Mouse (Mus musculus) embryonic facial prominence, embryonic 15.5 days (tissue): ENCODE results near the gene Lasp1. TPM values are rescaled to one million over a fixed set of nuclear protein-coding genes. Genes with fewer than 3 reads are reported as not detected.
A peak's percentile ranks its signal among the peaks of the same experiment; 100 is the strongest.

Experiments
- ATAC-seq: fragments of 200-750 bp; cut with Nextera tagmentation; 2 replicates; pipeline ENCODE4 v1.8.0; 2017; ENCODE audit warnings: low read depth, moderate TSS enrichment; ENCODE audit not compliant: insufficient number of reproducible peaks, low FRiP score, low TSS enrichment
- H3K27ac ChIP-seq: fragments of 300-500 bp; sonication (generic); replicated peaks from 2 replicates; pipeline ENCODE4 v1.5.1; 2015; ENCODE audit warnings: mild to moderate bottlenecking, inconsistent platforms
- H3K27me3 ChIP-seq: fragments of 300-500 bp; sonication (generic); 2 replicates; pipeline ENCODE4 v1.6.1; 2015; ENCODE audit warnings: inconsistent platforms
- H3K36me3 ChIP-seq: fragments of 300-500 bp; sonication (generic); 2 replicates; pipeline ENCODE4 v1.6.1; 2015; ENCODE audit warnings: mild to moderate bottlenecking, inconsistent platforms
- H3K4me1 ChIP-seq: fragments of 300-500 bp; sonication (generic); 2 replicates; pipeline ENCODE4 v1.6.1; 2015; ENCODE audit warnings: inconsistent platforms
- H3K4me2 ChIP-seq: fragments of 300-500 bp; sonication (generic); replicated peaks from 2 replicates; pipeline ENCODE4 v1.6.1; 2015; ENCODE audit warnings: mild to moderate bottlenecking, inconsistent platforms
- H3K4me3 ChIP-seq: fragments of 300-500 bp; sonication (generic); replicated peaks from 2 replicates; pipeline ENCODE4 v1.5.1; 2015; ENCODE audit warnings: mild to moderate bottlenecking, inconsistent platforms
- H3K9ac ChIP-seq: fragments of 300-500 bp; sonication (generic); 2 replicates; pipeline ENCODE4 v1.6.1; 2015; ENCODE audit warnings: inconsistent platforms
- H3K9me3 ChIP-seq: fragments of 300-500 bp; sonication (generic); replicated peaks from 2 replicates; pipeline ENCODE4 v1.6.1; 2016; ENCODE audit warnings: inconsistent platforms
- WGBS: fragments of 180-500 bp; shearing (Covaris S2); methylation state at CpG from one replicate; pipeline ENCODE4 v1.1.7; 2015; 5-methylcytosine and 5-hydroxymethylcytosine counted together
- polyA plus RNA-seq: library from polyadenylated mRNA; unstranded; fragments of >200 nt; fragmentation: Nextera tagmentation; extraction: Ambion mirVana; gene quantifications from 2 replicates; pipeline ENCODE4 v1.2.1, GENCODE M21; 2015

Gene Lasp1
- polyA plus RNA-seq, 1 experiment from 2014 or later: 117 TPM

DNA sequence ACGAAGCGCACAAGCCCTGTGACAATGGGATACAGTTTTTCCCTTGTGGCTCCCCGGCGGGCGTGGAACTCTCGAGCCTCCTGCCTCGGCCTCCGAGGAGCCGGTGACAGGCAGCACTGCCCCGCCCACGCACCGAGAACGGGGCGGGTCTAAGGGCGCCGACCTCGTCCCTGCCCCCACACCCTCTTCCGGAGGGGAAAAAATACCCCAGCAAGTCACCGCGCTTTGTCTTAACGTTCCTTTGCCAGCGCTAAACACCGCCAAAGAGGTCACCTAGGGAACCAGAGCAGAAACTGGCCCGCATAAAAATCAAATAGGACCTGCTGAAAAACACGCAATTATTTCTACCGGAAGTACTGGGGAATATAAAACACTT, 84.7 kb downstream of the Lasp1 start:
- Histone ChIP-seq H3K27ac (peak overlapping the region; percentile 83), H3K27me3 (no peaks in the 10 kb centered on the region), H3K9ac (peak overlapping the region; percentile 12; the same call in 1 of the 2 replicates), H3K4me3 (peak overlapping the region; percentile 56), H3K4me1 (no peaks in the 10 kb centered on the region), H3K9me3 (no peaks in the 10 kb centered on the region), H3K4me2 (peak overlapping the region; percentile 59), H3K36me3 (no peaks in the 10 kb centered on the region)
- WGBS: 5% methylated on average over 26 of the region's 26 CpGs
- no peak for ATAC-seq

DNA sequence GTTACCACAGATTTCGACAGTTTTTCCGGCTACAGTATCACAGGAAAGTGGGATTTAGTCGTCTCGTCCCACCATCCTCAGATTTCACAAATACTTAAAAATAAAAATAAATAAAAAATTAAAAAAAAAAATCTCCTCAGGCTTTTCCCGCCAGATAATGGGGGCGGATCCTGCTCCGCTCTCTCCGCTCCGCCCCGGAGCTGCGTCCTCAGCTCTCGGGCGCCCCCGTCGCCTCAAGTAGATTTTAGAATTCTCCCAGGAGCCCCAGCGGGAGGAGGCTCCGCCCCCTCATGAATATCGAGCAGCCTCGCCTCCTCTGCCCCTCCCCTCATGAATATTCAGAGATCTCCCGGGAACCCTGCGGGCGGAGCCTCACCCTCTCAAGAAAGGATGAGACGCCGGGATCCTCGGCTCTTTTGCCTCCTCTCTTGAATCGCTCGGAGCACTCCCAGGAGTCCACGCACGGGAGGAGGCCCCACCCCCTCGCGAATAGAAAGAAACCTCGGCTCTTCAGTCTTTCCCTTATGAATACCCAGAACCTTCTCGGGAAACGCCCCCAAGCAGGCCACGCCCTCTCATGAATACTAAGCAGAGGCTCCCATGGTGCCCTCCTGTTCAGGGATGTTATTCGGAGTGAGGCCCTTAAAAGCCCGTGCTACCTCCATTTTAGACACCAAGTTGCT, 85.3 kb downstream of the Lasp1 start, which contains the start of gene Fbxo47:
Gene Fbxo47 (minus strand): TSS at position 237 of the 683 bp plus-strand sequence.
- Histone ChIP-seq H3K9ac (peak within 1 kb of the TSS; percentile 23), H3K27ac (peak within 1 kb of the TSS; percentile 83), H3K9me3 (no peaks in the 10 kb centered on the region), H3K36me3 (no peaks in the 10 kb centered on the region), H3K4me1 (no peaks in the 10 kb centered on the region), H3K4me3 (peak within 1 kb of the TSS; percentile 56), H3K4me2 (peak within 1 kb of the TSS; percentile 59), H3K27me3 (no peaks in the 10 kb centered on the region)
- peak; percentile 97 for ATAC-seq
- WGBS: under 1% methylated on average over 37 of the region's 37 CpGs

DNA sequence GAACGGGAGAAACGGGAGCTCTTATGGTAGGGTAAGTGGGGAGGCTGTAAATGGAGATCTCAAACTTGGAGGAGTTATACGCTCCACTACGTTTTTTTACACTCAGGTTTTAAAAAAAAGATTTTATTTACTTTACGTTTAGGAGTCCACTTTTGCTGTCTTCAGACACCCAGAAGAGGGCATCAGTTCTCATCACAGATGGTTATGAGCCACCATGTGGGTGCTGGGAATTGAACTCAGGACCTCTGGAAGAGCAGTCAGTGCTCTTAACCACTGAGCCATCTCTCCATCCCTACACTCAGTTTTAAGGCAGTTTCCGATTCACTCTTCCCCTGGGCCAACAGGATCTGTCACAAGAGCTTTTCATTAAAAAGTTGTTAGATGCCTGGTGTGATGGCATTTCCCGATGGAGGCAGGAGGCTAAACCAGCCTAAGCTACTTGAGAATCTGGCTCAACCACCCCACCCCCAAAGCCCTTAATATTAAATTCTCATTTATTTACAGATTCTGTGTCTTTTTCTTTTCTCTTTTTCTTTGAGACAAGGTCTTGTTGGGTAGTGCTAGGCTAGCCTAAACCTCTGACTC, 85.9 kb downstream of the Lasp1 start:
- no peaks in the 10 kb centered on the region for H3K36me3 ChIP-seq
- H3K4me1 ChIP-seq: no peaks in the 10 kb centered on the region
- H3K4me2 ChIP-seq: peak overlapping the region; percentile 59
- no peaks in the 10 kb centered on the region for H3K27me3 ChIP-seq
- H3K9ac ChIP-seq: peak overlapping the region; percentile 23; the same call in 1 of the 2 replicates
- ATAC-seq: no peak
- 27% methylated on average over 7 of the region's 7 CpGs for WGBS
- H3K4me3 ChIP-seq: peak overlapping the region; percentile 56
- no peaks in the 10 kb centered on the region for H3K9me3 ChIP-seq
- H3K27ac ChIP-seq: peak overlapping the region; percentile 83

DNA sequence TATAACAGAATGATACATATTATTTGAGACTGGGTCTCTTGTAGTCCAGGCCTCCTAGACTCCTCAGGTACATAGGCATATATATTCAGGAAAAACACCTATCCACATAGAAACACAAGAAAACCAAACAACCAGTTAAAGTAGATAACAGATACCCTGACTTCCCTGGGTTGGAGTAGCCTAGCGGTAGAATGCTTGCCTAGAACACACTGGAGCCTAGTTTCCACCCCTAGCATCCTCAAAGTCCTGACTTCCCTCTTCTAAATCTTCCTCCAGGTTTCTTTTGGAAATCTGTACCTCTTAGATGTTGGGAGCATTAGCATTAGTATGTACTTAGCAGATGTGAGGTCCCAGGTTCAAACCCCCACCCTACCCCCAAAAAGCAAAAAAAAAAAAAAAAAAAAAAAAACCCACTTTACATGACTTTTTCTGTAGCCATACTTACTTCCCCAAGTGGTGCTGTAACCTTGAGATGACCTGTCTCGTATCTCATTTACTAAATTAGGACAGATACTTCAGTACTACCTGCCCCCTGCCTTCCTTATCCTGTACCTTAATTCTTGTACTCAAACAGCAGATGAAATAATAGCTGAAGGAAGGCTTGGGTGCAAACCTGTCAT, 86.6 kb downstream of the Lasp1 start:
- Histone ChIP-seq H3K9me3 (no peaks in the 10 kb centered on the region), H3K36me3 (no peaks in the 10 kb centered on the region), H3K4me1 (no peaks in the 10 kb centered on the region), H3K27ac (no peak overlapping the region), H3K4me3 (no peak overlapping the region), H3K27me3 (no peaks in the 10 kb centered on the region), H3K9ac (no peak overlapping the region), H3K4me2 (no peak overlapping the region)
- ATAC-seq: no peak
- 97% methylated on average over 2 of the region's 2 CpGs for whole genome bisulfite sequencing

Other genes starting within 250 kb of the Lasp1 start
- gene Srcin1, start 222.8 kb upstream of the Lasp1 start, polyA plus RNA-seq: 2.0 and 2.2 TPM in 2 replicates
- gene Epop, start 169.3 kb upstream of the Lasp1 start, polyA plus RNA-seq: 3.7 and 4.3 TPM in 2 replicates
- 2.6 and 3.2 TPM in 2 replicates for gene Mllt6, start 135.6 kb upstream of the Lasp1 start, polyA plus RNA-seq
- 30.7 and 32.7 TPM in 2 replicates for gene Cisd3, start 113.2 kb upstream of the Lasp1 start, polyA plus RNA-seq
- gene Pcgf2, start 98.5 kb upstream of the Lasp1 start, polyA plus RNA-seq: 12.0 and 12.6 TPM in 2 replicates
- 440 and 475 TPM in 2 replicates for gene Psmb3, start 95.6 kb upstream of the Lasp1 start, polyA plus RNA-seq
- gene Pip4k2b, start 54.3 kb upstream of the Lasp1 start, polyA plus RNA-seq: 1.7 and 2.0 TPM in 2 replicates
- 18.0 and 20.7 TPM in 2 replicates for gene Cwc25, start 32.4 kb upstream of the Lasp1 start, polyA plus RNA-seq
- 0.95 TPM in 1 of 2 replicates, not detected in the other for gene 1700001P01Rik, start 23.1 kb upstream of the Lasp1 start, polyA plus RNA-seq
- 567 and 575 TPM in 2 replicates for gene Rpl23, start 16.6 kb upstream of the Lasp1 start, polyA plus RNA-seq
- gene B230217C12Rik, start 41.8 kb downstream of the Lasp1 start, polyA plus RNA-seq: 6.8 and 7.4 TPM in 2 replicates
- 0.39 and 0.57 TPM in 2 replicates for gene Fbxo47, start 85.2 kb downstream of the Lasp1 start, polyA plus RNA-seq
- 2.3 TPM in 2 replicates for gene Plxdc1, start 187.4 kb downstream of the Lasp1 start, polyA plus RNA-seq
- 13.0 and 14.7 TPM in 2 replicates for gene Arl5c, start 197.2 kb downstream of the Lasp1 start, polyA plus RNA-seq
- gene Cacnb1, start 224.0 kb downstream of the Lasp1 start, polyA plus RNA-seq: 21.3 and 22.0 TPM in 2 replicates
- gene Rpl19, start 227.7 kb downstream of the Lasp1 start, polyA plus RNA-seq: 1,021 and 1,069 TPM in 2 replicates